Mouse (Mus musculus): ENCODE measurements at regions not wholly inside any gene's neighbourhood (a gene's known extent, or its start where the extent isn't known, plus 50 kb on each side); places are given as distances from the start of the nearest gene placed in this dataset.

- Histone ChIP-seq H3K4me2 (no peak overlapping the region), H3K36me3 (replicated peaks) (no peaks in the 10 kb centered on the region), H3K27ac (no peak overlapping the region), H3K4me3 (no peak overlapping the region), H3K27me3 (replicated peaks) (no peaks in the 10 kb centered on the region), H3K4me1 (peaks cover 5% of the 10 kb centered on the region; the same call in 1 of the 2 replicates), H3K9me3 (no peaks in the 10 kb centered on the region), H3K9ac (no peak overlapping the region)
- 84% methylated on average over 6 of the region's 6 CpGs for WGBS
- ATAC-seq (replicated peaks), result no peak
These were observed 61.7 kb upstream of the Kcna3 start for GRCm38 (mm10) chr3:106974114-106974789.

GRCm38 (mm10) chr3:106978728-106979127 lies 57.2 kb upstream of the Kcna3 start:
- Histone ChIP-seq H3K27me3 (replicated peaks) (no peaks in the 10 kb centered on the region), H3K36me3 (replicated peaks) (no peaks in the 10 kb centered on the region), H3K9me3 (no peaks in the 10 kb centered on the region), H3K4me1 (peaks cover 18% of the 10 kb centered on the region), H3K4me2 (no peak overlapping the region), H3K4me3 (no peak overlapping the region), H3K27ac (peak overlapping the region; percentile 66), H3K9ac (no peak overlapping the region)
- 37% methylated on average over 6 of the region's 6 CpGs for WGBS
- ATAC-seq (replicated peaks), result 0 out of 2 replicates have a peak, but pooled peaks have one; percentile 49

- H3K27ac ChIP-seq, result peak overlapping the region; percentile 69
- no peak overlapping the region for H3K9ac ChIP-seq
- no peaks in the 10 kb centered on the region for H3K27me3 ChIP-seq (replicated peaks)
- no peaks in the 10 kb centered on the region for H3K9me3 ChIP-seq
- H3K4me3 ChIP-seq, result no peak overlapping the region
- peak; percentile 66 for ATAC-seq (replicated peaks)
- 50% methylated on average over 3 of the region's 3 CpGs for WGBS
- H3K36me3 ChIP-seq (replicated peaks), result no peaks in the 10 kb centered on the region
- H3K4me2 ChIP-seq, result no peak overlapping the region; the same call in 1 of the 2 replicates
- H3K4me1 ChIP-seq, result peaks cover 18% of the 10 kb centered on the region
These were observed 55.1 kb upstream of the Kcna3 start for GRCm38 (mm10) chr3:106980914-106981313.

GRCm38 (mm10) chr3:106981323-106981722 lies 54.6 kb upstream of the Kcna3 start:
- peak; percentile 80 for ATAC-seq (replicated peaks)
- 39% methylated on average over 3 of the region's 3 CpGs for WGBS
- Histone ChIP-seq H3K9me3 (no peaks in the 10 kb centered on the region), H3K36me3 (replicated peaks) (no peaks in the 10 kb centered on the region), H3K27ac (peak overlapping the region; percentile 69), H3K4me2 (no peak overlapping the region; the same call in 1 of the 2 replicates), H3K4me3 (no peak overlapping the region), H3K9ac (no peak overlapping the region), H3K4me1 (peaks cover 18% of the 10 kb centered on the region), H3K27me3 (replicated peaks) (no peaks in the 10 kb centered on the region)

- Histone ChIP-seq H3K4me3 (no peak overlapping the region), H3K4me2 (no peak overlapping the region), H3K9ac (no peak overlapping the region), H3K27me3 (replicated peaks) (no peaks in the 10 kb centered on the region), H3K9me3 (no peaks in the 10 kb centered on the region), H3K27ac (no peak overlapping the region), H3K4me1 (peaks cover 13% of the 10 kb centered on the region), H3K36me3 (replicated peaks) (no peaks in the 10 kb centered on the region)
- WGBS, result 44% methylated on average over 4 of the region's 4 CpGs
- ATAC-seq (replicated peaks), result peak; percentile 43; the same call in 1 of the 2 replicates
These were observed 51.7 kb upstream of the Kcna3 start for GRCm38 (mm10) chr3:106984231-106984630.
